Mouse (Mus musculus) C2C12 (cell line): Measurements from ENCODE around the gene Tgfbi.

Experiments
- CTCF ChIP-seq: IDR thresholded peaks from one replicate; pipeline ENCODE4 v1.5.1; 2011; ENCODE audit not compliant: control insufficient read depth, insufficient read depth, insufficient read length
- FOSL1 ChIP-seq: IDR thresholded peaks from one replicate; pipeline ENCODE4 v1.8.0; 2011; ENCODE audit warnings: mild to moderate bottlenecking, low read length; ENCODE audit not compliant: poor library complexity, insufficient read depth, severe bottlenecking
- USF1 ChIP-seq: IDR thresholded peaks from one replicate; pipeline ENCODE4 v1.6.1; 2011; ENCODE audit warnings: low read depth, mild to moderate bottlenecking, control low read depth, moderate library complexity

GRCm38 (mm10) chr13:56612331-56612730 lies 3.0 kb downstream of the Tgfbi start:
- TF ChIP-seq CTCF (no peak), USF1 (no peak), FOSL1 (no peak)
